Mouse (Mus musculus) ovary, postnatal 36 days (tissue): ENCODE measurements around the gene Nsd2.
A peak's percentile ranks its signal among the peaks of the same experiment; 100 is the strongest.
"Not testable (repeated sequence)": the region's sequence is repeated elsewhere in the genome, so short reads cannot be mapped to it uniquely, and the experiment has no call there.

ENCODE experiments used
- DNase-seq: peaks from one replicate; pipeline ENCODE4 v3.0.0; 2022; ENCODE audit warnings: low spot score, mixed read lengths

The Nsd2 gene

DNA sequence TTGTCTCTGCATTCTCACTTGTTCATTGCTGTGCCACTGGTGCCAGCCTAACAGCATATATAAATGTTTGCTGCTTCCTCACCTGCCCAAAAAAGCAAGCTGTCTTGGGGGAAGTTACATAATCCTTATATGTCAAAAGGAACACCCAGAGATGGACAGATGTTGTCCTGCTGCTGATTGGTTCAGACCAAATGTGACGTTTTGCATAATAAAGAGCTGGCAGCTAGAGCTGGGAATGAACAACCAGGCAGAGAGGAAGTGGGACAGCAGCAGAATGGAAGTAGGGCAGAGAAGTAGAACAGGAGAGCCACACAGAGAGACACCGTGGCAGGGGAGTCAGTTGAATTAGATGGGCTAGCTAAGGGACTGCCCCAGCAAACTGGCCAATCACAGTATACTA lies 111.9 kb downstream of the Nsd2 start:
- DNase-seq = no peak

DNA sequence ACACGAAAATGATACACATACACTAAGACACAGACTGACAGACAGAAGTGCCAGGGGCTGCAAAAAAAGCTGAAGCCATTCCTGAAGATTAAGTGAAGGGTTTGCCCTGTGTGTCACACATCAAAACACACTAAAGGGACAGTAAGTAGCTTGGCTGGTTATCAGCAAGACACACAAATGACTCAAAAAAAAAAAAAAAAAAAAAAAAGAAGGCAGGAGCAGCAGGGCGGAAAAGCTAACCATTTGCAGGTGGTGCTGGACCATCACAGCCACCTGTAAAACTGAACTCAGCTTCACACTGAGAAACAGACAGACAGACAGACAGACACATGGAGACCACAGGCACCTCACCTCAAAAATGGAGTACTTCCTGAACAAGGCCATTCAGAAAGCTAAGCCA lies 113.6 kb downstream of the Nsd2 start:
- DNase-seq = no peak

DNA sequence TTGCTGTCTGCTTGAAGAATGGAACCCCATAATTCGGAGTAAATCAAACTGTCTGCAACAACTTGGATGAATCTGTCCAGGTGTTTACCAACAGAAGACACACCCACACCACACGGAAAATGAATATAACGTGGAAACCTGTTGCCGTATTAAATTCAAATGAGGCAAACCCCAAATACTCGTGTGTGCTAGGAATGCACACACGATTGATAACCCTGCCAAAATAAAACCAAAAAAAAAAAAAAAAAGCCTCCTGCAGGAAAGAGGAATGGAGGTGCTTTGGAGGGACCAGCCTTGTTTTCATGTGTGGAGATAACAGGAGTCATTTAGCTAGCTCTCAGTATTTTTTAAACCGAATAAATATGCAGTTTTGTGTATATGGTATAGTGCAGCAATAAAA lies 114.4 kb downstream of the Nsd2 start:
- no peak for DNase-seq

DNA sequence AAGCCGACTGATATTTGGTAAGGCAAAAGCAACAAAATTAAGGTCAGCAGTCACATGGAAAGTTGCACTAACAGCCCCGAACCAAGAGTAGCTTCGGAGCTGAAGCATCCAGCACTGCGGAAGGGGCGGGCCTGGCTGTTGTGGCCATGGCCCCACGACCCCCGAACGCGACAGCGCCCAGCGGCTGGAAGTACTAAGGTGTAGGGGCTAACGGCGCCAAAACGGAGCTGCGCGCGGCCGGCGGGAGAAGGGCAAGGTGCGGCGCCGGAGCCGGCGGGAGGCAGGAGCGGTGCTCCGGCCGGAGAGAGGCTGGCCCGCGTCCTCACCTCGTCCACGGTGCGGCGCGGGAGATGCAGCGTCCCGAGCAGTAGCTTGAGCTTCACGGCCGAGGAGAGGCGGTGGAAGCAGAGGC lies 115.2 kb downstream of the Nsd2 start:
- no peak for DNase-seq

DNA sequence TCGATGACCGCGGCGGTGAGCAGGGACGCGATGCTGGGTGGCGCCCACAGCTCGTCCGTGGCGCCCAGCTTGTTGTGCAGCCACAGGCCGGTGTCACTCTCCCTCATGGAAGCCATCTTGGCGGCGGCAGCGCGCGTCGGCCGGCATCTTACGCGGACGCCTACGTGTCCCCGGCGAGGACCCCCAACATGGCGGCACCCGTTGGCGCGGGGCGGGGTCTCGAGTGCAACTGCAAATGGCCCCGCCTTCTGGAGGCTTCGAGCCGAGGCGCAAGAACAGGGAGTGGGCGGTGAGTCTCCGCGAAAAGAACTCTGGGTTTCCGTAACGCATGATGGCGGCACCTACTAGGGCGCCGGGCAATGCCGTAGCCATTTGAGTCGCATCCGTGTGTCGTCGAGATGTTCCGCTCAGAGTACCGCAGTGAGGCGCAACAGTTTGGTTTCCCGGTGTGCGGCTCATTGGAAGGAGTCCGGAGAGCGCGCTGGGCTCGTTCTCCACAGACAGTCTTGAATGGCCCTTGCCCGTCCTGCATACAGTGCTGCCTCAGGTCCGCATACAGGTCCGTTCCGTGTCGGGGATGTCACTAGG lies 115.7 kb downstream of the Nsd2 start, which contains the start of gene Nelfa:
Nelfa (minus strand) TSS at position 294 of the 588 bp plus-strand sequence.
- DNase-seq = peak; percentile 99

DNA sequence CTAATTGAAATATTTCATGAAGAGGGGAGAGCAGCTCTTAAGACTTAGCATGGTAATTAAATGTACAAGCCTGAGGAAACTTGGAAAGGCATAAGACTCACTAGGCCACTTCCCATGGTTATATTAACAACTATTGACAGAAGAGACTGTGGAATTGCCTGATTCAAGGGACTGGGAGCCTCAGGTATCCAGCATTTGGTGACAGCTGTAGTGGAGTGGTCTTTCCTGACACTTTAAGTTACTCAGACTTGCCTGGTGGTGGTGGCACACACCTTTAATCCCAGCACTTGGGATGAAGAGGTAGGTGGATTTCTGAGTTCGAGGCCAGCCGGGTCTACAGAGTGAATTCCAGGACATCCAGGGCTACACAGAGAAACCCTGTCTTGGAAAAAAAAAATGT lies 116.7 kb downstream of the Nsd2 start:
- no peak for DNase-seq

DNA sequence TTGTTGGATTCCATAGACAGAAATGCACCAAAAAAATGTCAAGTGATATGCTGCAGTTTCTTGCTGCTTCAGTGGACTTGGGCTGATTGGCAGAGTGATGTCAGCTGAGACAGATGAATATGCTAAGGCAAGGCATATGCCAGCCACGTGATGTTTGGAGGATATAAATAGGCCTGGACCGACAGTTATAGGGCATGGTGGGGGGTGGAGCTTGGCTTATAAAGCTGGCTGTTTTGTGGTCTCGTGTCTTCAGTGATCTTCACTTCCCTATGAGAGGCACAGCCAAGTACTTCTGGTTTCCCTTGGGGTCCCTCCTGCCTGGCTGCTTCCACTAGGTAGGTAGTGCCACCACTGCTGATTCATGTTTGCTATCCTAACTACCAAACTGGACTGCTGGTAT lies 117.9 kb downstream of the Nsd2 start:
- DNase-seq = no peak

DNA sequence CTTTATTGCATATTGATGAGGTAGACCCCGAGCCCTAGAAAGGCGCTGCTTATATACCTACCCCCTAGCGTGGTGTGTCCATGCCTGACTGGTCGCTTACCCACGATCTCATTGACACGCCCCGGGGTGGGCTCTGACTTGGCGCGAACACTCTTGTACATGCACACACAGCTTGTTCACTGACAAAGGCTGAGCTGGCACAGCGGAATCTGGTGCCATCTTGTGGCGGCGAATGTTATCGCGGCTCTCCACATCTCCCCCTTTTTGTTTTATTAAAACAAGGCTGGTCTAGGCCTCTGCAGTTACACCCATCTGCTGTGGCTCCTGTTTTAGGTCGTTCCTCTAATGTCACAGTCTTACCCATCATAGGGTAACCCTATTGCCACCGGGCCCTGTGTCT lies 126.5 kb downstream of the Nsd2 start:
- not testable (repeated sequence) for DNase-seq
